Mouse (Mus musculus): Measurements from ENCODE around the gene Tnfrsf13c.

GRCm38 (mm10) chr15:82210801-82211200 lies 13.4 kb downstream of the Tnfrsf13c start:
- TF ChIP-seq CTCF (IDR thresholded peaks at IDR 0.05; ENCODE audit: insufficient read depth, low read depth, low read length), result no peak
- no peak for TF ChIP-seq POLR2A (IDR thresholded peaks at IDR 0.05; ENCODE audit: insufficient read depth, low read depth, low read length)
